Mouse (Mus musculus) thymus, adult 2 months (tissue): Measurements from ENCODE around the gene Lect2.

Experiments used
- CTCF ChIP-seq: fragments of 200-500 bp; IDR thresholded peaks from 2 replicates; pipeline ENCODE4 v1.5.1; 2012; ENCODE audit warnings: mild to moderate bottlenecking, control low read depth, low read length, moderate library complexity, borderline replicate concordance; ENCODE audit not compliant: control insufficient read depth, poor library complexity, insufficient read depth; ENCODE audit errors: extremely low read depth
- POLR2A ChIP-seq: fragments of 200-500 bp; IDR thresholded peaks from 2 replicates; pipeline ENCODE4 v1.6.1; 2012; ENCODE audit warnings: mild to moderate bottlenecking, low read length, control low read depth, moderate library complexity; ENCODE audit not compliant: control insufficient read depth, poor library complexity, insufficient read depth; ENCODE audit errors: extremely low read depth

- TF ChIP-seq POLR2A (no peak), CTCF (peak; percentile 59; the same call in 1 of the 2 replicates)
These were observed 27.5 kb upstream of the Lect2 start for GRCm38 (mm10) chr13:56575701-56576321.
